Mouse (Mus musculus): Measurements from ENCODE around the gene Crim1. TPM values are rescaled to one million over a fixed set of nuclear protein-coding genes. Genes with fewer than 3 reads are reported as not detected.

Crim1 gene
- polyA plus RNA-seq, 1 experiment from 2014 or later, result 5.8 TPM

- Histone ChIP-seq H3K27me3 (ENCODE audit: control insufficient read depth, insufficient read depth, low read length) (no peaks in the 10 kb centered on the region), H3K4me3 (ENCODE audit: low read depth, low read length) (no peak overlapping the region), H3K9me3 (ENCODE audit: control insufficient read depth, low read length) (no peaks in the 10 kb centered on the region), H3K4me1 (replicated peaks; ENCODE audit: control insufficient read depth, insufficient read depth, low read length) (no peaks in the 10 kb centered on the region), H3K4me2 (replicated peaks; ENCODE audit: low read depth, low read length) (no peak overlapping the region), H3K9ac (ENCODE audit: low read depth, low read length) (no peak overlapping the region), H3K36me3 (ENCODE audit: control insufficient read depth, insufficient read depth, low read length) (no peaks in the 10 kb centered on the region), H3K27ac (ENCODE audit: low read depth, low read length) (no peak overlapping the region)
- 94% methylated on average over 5 of the region's 5 CpGs for WGBS
- ATAC-seq (ENCODE audit: low FRiP score) (no peak), DNase-seq (ENCODE audit: low spot score) (no peak)
These were observed 91.0 kb downstream of the Crim1 start for GRCm38 (mm10) chr17:78291030-78291429.

DNA sequence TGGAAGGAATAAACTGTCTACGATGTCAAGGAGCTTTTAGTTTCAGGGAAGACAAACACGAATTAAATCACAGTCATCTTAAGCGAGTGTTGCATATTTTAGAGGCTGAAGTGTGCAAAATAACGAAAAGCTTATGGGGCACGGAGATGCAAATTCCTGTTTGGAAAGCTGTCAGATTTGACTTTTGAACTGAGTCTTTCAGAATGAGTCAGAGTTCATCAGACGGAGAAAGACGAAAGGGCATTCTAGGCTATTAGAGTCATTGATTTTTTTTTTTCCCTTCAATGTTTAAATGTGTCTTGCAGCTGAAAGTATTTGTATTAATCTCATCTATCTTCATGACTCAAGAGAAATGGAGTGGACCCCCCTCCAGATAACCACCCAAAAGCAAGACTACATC is 92.3 kb downstream of the Crim1 start:
- H3K4me2 ChIP-seq (replicated peaks; ENCODE audit: low read depth, low read length), result no peak overlapping the region
- WGBS, result 84% methylated on average over 7 of the region's 7 CpGs

DNA sequence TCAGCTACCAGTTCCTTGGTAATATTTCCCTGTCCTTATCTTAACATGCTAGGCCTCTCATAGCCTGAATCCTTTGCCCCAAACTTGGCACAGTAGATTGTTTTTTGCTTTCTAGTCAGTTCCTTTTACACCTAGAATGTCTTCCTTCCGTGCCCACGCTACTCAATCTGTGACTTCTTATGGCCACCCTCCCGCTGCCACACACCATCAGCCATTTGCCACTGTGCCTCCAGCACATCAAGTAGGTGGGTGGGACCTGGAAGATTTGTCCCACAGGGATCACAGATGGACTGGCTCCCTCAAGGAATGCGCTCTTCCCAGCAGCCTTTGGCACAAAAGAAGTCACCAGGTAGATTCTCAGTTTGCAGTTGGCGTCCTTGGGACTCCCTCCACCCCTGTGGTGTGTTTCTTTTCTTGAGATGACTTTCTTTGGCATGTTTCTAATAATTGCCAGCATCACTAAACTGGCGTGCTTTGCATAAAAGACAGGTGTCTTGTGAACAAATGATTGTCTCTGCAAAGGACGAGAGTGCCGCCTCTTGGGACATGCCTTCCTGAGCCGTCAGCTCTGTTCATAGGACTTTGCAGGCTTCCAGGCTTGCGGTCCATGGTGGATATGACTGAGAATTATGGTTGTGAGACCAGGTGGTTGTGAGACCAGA is 92.9 kb downstream of the Crim1 start:
- H3K9me3 ChIP-seq (ENCODE audit: control insufficient read depth, low read length), result no peaks in the 10 kb centered on the region
- no peaks in the 10 kb centered on the region for H3K36me3 ChIP-seq (ENCODE audit: control insufficient read depth, insufficient read depth, low read length)
- H3K27ac ChIP-seq (ENCODE audit: low read depth, low read length), result no peak overlapping the region
- H3K4me2 ChIP-seq (replicated peaks; ENCODE audit: low read depth, low read length), result no peak overlapping the region
- ATAC-seq (ENCODE audit: low FRiP score) (no peak), DNase-seq (ENCODE audit: low spot score) (no peak)
- H3K4me3 ChIP-seq (ENCODE audit: low read depth, low read length), result no peak overlapping the region
- WGBS, result 94% methylated on average over 10 of the region's 10 CpGs
- no peaks in the 10 kb centered on the region for H3K27me3 ChIP-seq (ENCODE audit: control insufficient read depth, insufficient read depth, low read length)
- H3K4me1 ChIP-seq (replicated peaks; ENCODE audit: control insufficient read depth, insufficient read depth, low read length), result no peaks in the 10 kb centered on the region
- no peak overlapping the region for H3K9ac ChIP-seq (ENCODE audit: low read depth, low read length)

More for the DNA sequence above, 92.3 kb downstream of the Crim1 start:
- H3K4me3 ChIP-seq (ENCODE audit: low read depth, low read length), result no peak overlapping the region
- DNase-seq (ENCODE audit: low spot score) (no peak), ATAC-seq (ENCODE audit: low FRiP score) (no peak)
- H3K36me3 ChIP-seq (ENCODE audit: control insufficient read depth, insufficient read depth, low read length), result no peaks in the 10 kb centered on the region
- H3K27ac ChIP-seq (ENCODE audit: low read depth, low read length), result no peak overlapping the region
- H3K9ac ChIP-seq (ENCODE audit: low read depth, low read length), result no peak overlapping the region
- H3K27me3 ChIP-seq (ENCODE audit: control insufficient read depth, insufficient read depth, low read length), result no peaks in the 10 kb centered on the region
- no peaks in the 10 kb centered on the region for H3K4me1 ChIP-seq (replicated peaks; ENCODE audit: control insufficient read depth, insufficient read depth, low read length)
- H3K9me3 ChIP-seq (ENCODE audit: control insufficient read depth, low read length), result no peaks in the 10 kb centered on the region

- H3K27me3 ChIP-seq (ENCODE audit: control insufficient read depth, insufficient read depth, low read length), result no peaks in the 10 kb centered on the region
- ATAC-seq (ENCODE audit: low FRiP score), result no peak
These were observed 95.9 kb downstream of the Crim1 start for GRCm38 (mm10) chr17:78295979-78296378.

DNA sequence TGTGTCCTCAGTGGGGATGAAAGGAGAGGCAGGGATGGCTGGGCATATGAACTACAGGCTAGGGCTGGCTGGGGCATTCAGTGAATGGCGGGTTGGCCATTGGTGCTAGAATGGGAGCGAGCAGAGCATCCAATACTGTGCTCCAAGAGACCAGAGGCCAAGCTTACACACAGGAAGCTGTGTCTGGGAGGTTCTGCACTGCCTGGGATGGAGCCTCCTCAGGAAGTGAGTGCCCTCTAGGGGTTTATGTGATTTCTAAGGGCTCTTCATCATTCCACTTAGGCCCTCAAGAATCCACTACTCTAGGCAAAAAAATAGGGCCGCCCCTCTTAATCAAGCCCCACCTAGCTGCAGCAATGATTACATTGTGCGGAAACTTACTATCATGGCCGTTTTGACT is 98.1 kb downstream of the Crim1 start:
- 82% methylated on average over 5 of the region's 5 CpGs for WGBS
- H3K27me3 ChIP-seq (ENCODE audit: control insufficient read depth, insufficient read depth, low read length), result no peaks in the 10 kb centered on the region
- H3K4me1 ChIP-seq (replicated peaks; ENCODE audit: control insufficient read depth, insufficient read depth, low read length), result no peaks in the 10 kb centered on the region
- DNase-seq (ENCODE audit: low spot score), result no peak
- no peak overlapping the region for H3K9ac ChIP-seq (ENCODE audit: low read depth, low read length)
- H3K9me3 ChIP-seq (ENCODE audit: control insufficient read depth, low read length), result no peaks in the 10 kb centered on the region
- no peak overlapping the region for H3K4me2 ChIP-seq (replicated peaks; ENCODE audit: low read depth, low read length)
- ATAC-seq (ENCODE audit: low FRiP score), result peak; percentile 47; the same call in 1 of the 2 replicates
- H3K4me3 ChIP-seq (ENCODE audit: low read depth, low read length), result no peak overlapping the region
- H3K27ac ChIP-seq (ENCODE audit: low read depth, low read length), result no peak overlapping the region
- no peaks in the 10 kb centered on the region for H3K36me3 ChIP-seq (ENCODE audit: control insufficient read depth, insufficient read depth, low read length)

More at GRCm38 (mm10) chr17:78295979-78296378, 95.9 kb downstream of the Crim1 start:
- no peaks in the 10 kb centered on the region for H3K4me1 ChIP-seq (replicated peaks; ENCODE audit: control insufficient read depth, insufficient read depth, low read length)
- H3K9ac ChIP-seq (ENCODE audit: low read depth, low read length), result no peak overlapping the region
- H3K4me3 ChIP-seq (ENCODE audit: low read depth, low read length), result no peak overlapping the region
- WGBS, result 95% methylated on average over 7 of the region's 7 CpGs
- no peaks in the 10 kb centered on the region for H3K9me3 ChIP-seq (ENCODE audit: control insufficient read depth, low read length)
- H3K4me2 ChIP-seq (replicated peaks; ENCODE audit: low read depth, low read length), result no peak overlapping the region
- no peak for DNase-seq (ENCODE audit: low spot score)
- H3K36me3 ChIP-seq (ENCODE audit: control insufficient read depth, insufficient read depth, low read length), result no peaks in the 10 kb centered on the region
- no peak overlapping the region for H3K27ac ChIP-seq (ENCODE audit: low read depth, low read length)

DNA sequence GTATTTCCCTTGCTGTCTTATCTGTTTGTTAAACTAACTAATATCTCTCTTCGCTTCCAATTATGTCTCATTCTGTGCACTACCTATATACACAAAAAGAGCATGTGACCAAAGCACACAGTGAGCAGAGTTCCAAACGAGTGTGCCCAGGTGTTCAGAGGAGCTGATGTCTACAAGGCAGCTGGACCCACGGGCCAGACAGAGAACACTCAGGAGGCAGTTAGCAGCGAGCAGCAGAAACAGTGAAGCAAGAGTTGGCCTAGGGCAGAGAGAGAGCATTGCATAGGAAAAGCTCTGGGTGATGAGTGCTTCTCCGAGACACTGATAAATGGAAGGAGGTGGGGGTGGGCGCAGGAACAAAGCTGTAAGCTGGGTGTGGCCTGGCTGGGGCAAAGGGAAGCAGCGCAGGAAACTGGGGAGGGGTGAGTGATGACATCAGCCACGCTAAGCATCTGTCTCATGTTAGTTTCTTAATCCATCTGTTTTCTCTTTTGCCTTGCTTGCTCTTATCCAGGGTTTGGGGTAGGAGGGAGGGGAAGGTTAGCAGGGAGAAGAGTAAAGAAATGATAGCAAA is 99.0 kb downstream of the Crim1 start:
- ATAC-seq (ENCODE audit: low FRiP score) (peak; percentile 53), DNase-seq (ENCODE audit: low spot score) (peak; percentile 13)
- Histone ChIP-seq H3K27me3 (ENCODE audit: control insufficient read depth, insufficient read depth, low read length) (no peaks in the 10 kb centered on the region), H3K9ac (ENCODE audit: low read depth, low read length) (no peak overlapping the region), H3K36me3 (ENCODE audit: control insufficient read depth, insufficient read depth, low read length) (no peaks in the 10 kb centered on the region), H3K4me1 (replicated peaks; ENCODE audit: control insufficient read depth, insufficient read depth, low read length) (no peaks in the 10 kb centered on the region), H3K4me2 (replicated peaks; ENCODE audit: low read depth, low read length) (no peak overlapping the region), H3K9me3 (ENCODE audit: control insufficient read depth, low read length) (no peaks in the 10 kb centered on the region), H3K27ac (ENCODE audit: low read depth, low read length) (no peak overlapping the region), H3K4me3 (ENCODE audit: low read depth, low read length) (no peak overlapping the region)
- 54% methylated on average over 8 of the region's 8 CpGs for WGBS

GRCm38 (mm10) chr17:78303053-78303452 is 103.0 kb downstream of the Crim1 start:
- Histone ChIP-seq H3K36me3 (ENCODE audit: control insufficient read depth, insufficient read depth, low read length) (no peaks in the 10 kb centered on the region), H3K9me3 (ENCODE audit: control insufficient read depth, low read length) (no peaks in the 10 kb centered on the region), H3K9ac (ENCODE audit: low read depth, low read length) (no peak overlapping the region), H3K4me3 (ENCODE audit: low read depth, low read length) (no peak overlapping the region), H3K27me3 (ENCODE audit: control insufficient read depth, insufficient read depth, low read length) (no peaks in the 10 kb centered on the region), H3K4me2 (replicated peaks; ENCODE audit: low read depth, low read length) (no peak overlapping the region), H3K4me1 (replicated peaks; ENCODE audit: control insufficient read depth, insufficient read depth, low read length) (no peaks in the 10 kb centered on the region), H3K27ac (ENCODE audit: low read depth, low read length) (no peak overlapping the region)
- no peak for ATAC-seq (ENCODE audit: low FRiP score)
- 83% methylated on average over 2 of the region's 2 CpGs for WGBS
- DNase-seq (ENCODE audit: low spot score), result no peak

GRCm38 (mm10) chr17:78304059-78304458 is 104.0 kb downstream of the Crim1 start:
- no peaks in the 10 kb centered on the region for H3K36me3 ChIP-seq (ENCODE audit: control insufficient read depth, insufficient read depth, low read length)
- no peak overlapping the region for H3K27ac ChIP-seq (ENCODE audit: low read depth, low read length)
- no peak for DNase-seq (ENCODE audit: low spot score)
- no peak overlapping the region for H3K9ac ChIP-seq (ENCODE audit: low read depth, low read length)
- H3K4me2 ChIP-seq (replicated peaks; ENCODE audit: low read depth, low read length), result no peak overlapping the region
- H3K27me3 ChIP-seq (ENCODE audit: control insufficient read depth, insufficient read depth, low read length), result no peaks in the 10 kb centered on the region
- no peak overlapping the region for H3K4me3 ChIP-seq (ENCODE audit: low read depth, low read length)
- 93% methylated on average over 13 of the region's 13 CpGs for WGBS
- no peaks in the 10 kb centered on the region for H3K9me3 ChIP-seq (ENCODE audit: control insufficient read depth, low read length)
- no peak for ATAC-seq (ENCODE audit: low FRiP score)
- no peaks in the 10 kb centered on the region for H3K4me1 ChIP-seq (replicated peaks; ENCODE audit: control insufficient read depth, insufficient read depth, low read length)

GRCm38 (mm10) chr17:78306434-78306833 is 106.4 kb downstream of the Crim1 start:
- no peak overlapping the region for H3K27ac ChIP-seq (ENCODE audit: low read depth, low read length)
- no peaks in the 10 kb centered on the region for H3K27me3 ChIP-seq (ENCODE audit: control insufficient read depth, insufficient read depth, low read length)
- no peaks in the 10 kb centered on the region for H3K4me1 ChIP-seq (replicated peaks; ENCODE audit: control insufficient read depth, insufficient read depth, low read length)
- H3K4me2 ChIP-seq (replicated peaks; ENCODE audit: low read depth, low read length), result no peak overlapping the region
- no peak overlapping the region for H3K4me3 ChIP-seq (ENCODE audit: low read depth, low read length)
- no peaks in the 10 kb centered on the region for H3K36me3 ChIP-seq (ENCODE audit: control insufficient read depth, insufficient read depth, low read length)
- 92% methylated on average over 9 of the region's 9 CpGs for WGBS
- H3K9me3 ChIP-seq (ENCODE audit: control insufficient read depth, low read length), result no peaks in the 10 kb centered on the region
- DNase-seq (ENCODE audit: low spot score), result no peak
- ATAC-seq (ENCODE audit: low FRiP score), result no peak
- no peak overlapping the region for H3K9ac ChIP-seq (ENCODE audit: low read depth, low read length)
